Mouse (Mus musculus): Measurements from ENCODE around the gene Slc44a4. TPM values are rescaled to one million over a fixed set of nuclear protein-coding genes. Genes with fewer than 3 reads are reported as not detected.
A peak's percentile ranks its signal among the peaks of the same experiment; 100 is the strongest.
"Not testable (repeated sequence)": the region's sequence is repeated elsewhere in the genome, so short reads cannot be mapped to it uniquely, and the experiment has no call there.

Slc44a4 gene
- polyA plus RNA-seq, 1 experiment = 5.1 TPM

GRCm38 (mm10) chr17:34943128-34943815 is 29.0 kb downstream of the Slc44a4 start:
- no peak for DNase-seq (ENCODE audit: low spot score)

GRCm38 (mm10) chr17:34944362-34944761 is 30.1 kb downstream of the Slc44a4 start:
- no peak for DNase-seq (ENCODE audit: low spot score)

- DNase-seq (ENCODE audit: low spot score) = no peak
Observed at GRCm38 (mm10) chr17:34946486-34947140, 32.3 kb downstream of the Slc44a4 start.

GRCm38 (mm10) chr17:34947606-34948005 is 33.3 kb downstream of the Slc44a4 start:
- no peak for DNase-seq (ENCODE audit: low spot score)

- DNase-seq (ENCODE audit: low spot score) = not testable (repeated sequence)
Observed at GRCm38 (mm10) chr17:34948721-34949552, 34.7 kb downstream of the Slc44a4 start.

GRCm38 (mm10) chr17:34949553-34949969 is 35.3 kb downstream of the Slc44a4 start:
- DNase-seq (ENCODE audit: low spot score) = no peak

- no peak for DNase-seq (ENCODE audit: low spot score)
Observed at GRCm38 (mm10) chr17:34950514-34951455, 36.5 kb downstream of the Slc44a4 start.

GRCm38 (mm10) chr17:34951636-34952377 is 37.5 kb downstream of the Slc44a4 start:
- no peak for DNase-seq (ENCODE audit: low spot score)

GRCm38 (mm10) chr17:34952378-34953040 is 38.2 kb downstream of the Slc44a4 start:
- DNase-seq (ENCODE audit: low spot score) = peak; percentile 68

GRCm38 (mm10) chr17:34953258-34953657 is 39.0 kb downstream of the Slc44a4 start:
- DNase-seq (ENCODE audit: low spot score) = no peak

- no peak for DNase-seq (ENCODE audit: low spot score)
Observed at GRCm38 (mm10) chr17:34953904-34954303, 39.6 kb downstream of the Slc44a4 start.

- DNase-seq (ENCODE audit: low spot score) = no peak
Observed at GRCm38 (mm10) chr17:34954831-34955230, 40.6 kb downstream of the Slc44a4 start.

GRCm38 (mm10) chr17:34955884-34956283 is 41.6 kb downstream of the Slc44a4 start:
- no peak for DNase-seq (ENCODE audit: low spot score)

GRCm38 (mm10) chr17:34956340-34956739 is 42.1 kb downstream of the Slc44a4 start:
- DNase-seq (ENCODE audit: low spot score) = no peak

- not testable (repeated sequence) for DNase-seq (ENCODE audit: low spot score)
Observed at GRCm38 (mm10) chr17:34957291-34957690, 43.0 kb downstream of the Slc44a4 start.

- DNase-seq (ENCODE audit: low spot score) = not testable (repeated sequence)
Observed at GRCm38 (mm10) chr17:34957966-34958365, 43.7 kb downstream of the Slc44a4 start.

- not testable (repeated sequence) for DNase-seq (ENCODE audit: low spot score)
Observed at GRCm38 (mm10) chr17:34958734-34959129, 44.5 kb downstream of the Slc44a4 start.

- peak; percentile 88 for DNase-seq (ENCODE audit: low spot score)
Observed at GRCm38 (mm10) chr17:34959130-34959778, 45.0 kb downstream of the Slc44a4 start, which contains the start of gene Hspa1b. Gene Hspa1b, minus strand, starts transcription at chr17:34959238.

GRCm38 (mm10) chr17:34959881-34960515 is 45.7 kb downstream of the Slc44a4 start:
- no peak for DNase-seq (ENCODE audit: low spot score)

All from urinary bladder, adult 2 months (tissue).